Mouse (Mus musculus): ENCODE measurements around the gene Hist1h3e.

- TF ChIP-seq POLR2AphosphoS2 (IDR thresholded peaks at IDR 0.05; ENCODE audit: insufficient read length, low read depth) (no peak), POLR2A (IDR thresholded peaks at IDR 0.05; ENCODE audit: insufficient read length, low read depth) (no peak), MYOD1 (IDR thresholded peaks at IDR 0.05; ENCODE audit: control insufficient read depth in 1 of 3, insufficient read length in 2 of 3, low read depth in 2 of 3) (no peak), SRF (IDR thresholded peaks at IDR 0.05; ENCODE audit: control insufficient read depth, insufficient read length, low read depth) (no peak), CEBPB (IDR thresholded peaks at IDR 0.05; ENCODE audit: insufficient read depth, poor library complexity, severe bottlenecking) (no peak), MAX (IDR thresholded peaks at IDR 0.05; ENCODE audit: low read depth) (no peak)
Observed at GRCm38 (mm10) chr13:23609844-23610243, 47.7 kb upstream of the Hist1h3e start.
